Mouse (Mus musculus): ENCODE data around the gene Fbxo44. TPM values are rescaled to one million over a fixed set of nuclear protein-coding genes. Genes with fewer than 3 reads are reported as not detected.
A peak's percentile ranks its signal among the peaks of the same experiment; 100 is the strongest.

The Fbxo44 gene
- total RNA-seq, 2 experiments from 2014 or later: 98.6 to 111 TPM

DNA sequence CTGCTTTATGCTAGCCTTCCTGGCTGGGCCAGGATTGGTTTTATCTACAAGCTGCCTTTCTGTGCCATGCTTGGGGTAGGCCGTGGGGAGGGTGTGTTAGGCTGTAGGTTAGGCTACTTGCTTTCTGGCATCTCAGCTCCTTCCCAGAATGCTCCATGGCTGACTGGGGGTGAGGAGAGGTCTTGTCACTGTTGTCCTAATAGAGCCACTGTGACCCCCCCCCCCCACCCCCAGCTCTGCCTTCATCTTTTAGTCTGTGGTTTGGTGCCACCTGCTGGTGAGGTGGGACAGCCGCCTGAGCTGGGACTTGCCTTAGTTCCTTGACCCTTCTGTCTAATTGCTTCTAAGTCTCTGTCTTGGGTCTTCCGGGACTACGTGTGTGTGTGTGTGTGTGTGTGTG lies 6.7 kb upstream of the Fbxo44 start:
- peak in 1 of 2 experiments; percentile 63 for DNase-seq (ENCODE audit: low spot score in 2 of 2)

DNA sequence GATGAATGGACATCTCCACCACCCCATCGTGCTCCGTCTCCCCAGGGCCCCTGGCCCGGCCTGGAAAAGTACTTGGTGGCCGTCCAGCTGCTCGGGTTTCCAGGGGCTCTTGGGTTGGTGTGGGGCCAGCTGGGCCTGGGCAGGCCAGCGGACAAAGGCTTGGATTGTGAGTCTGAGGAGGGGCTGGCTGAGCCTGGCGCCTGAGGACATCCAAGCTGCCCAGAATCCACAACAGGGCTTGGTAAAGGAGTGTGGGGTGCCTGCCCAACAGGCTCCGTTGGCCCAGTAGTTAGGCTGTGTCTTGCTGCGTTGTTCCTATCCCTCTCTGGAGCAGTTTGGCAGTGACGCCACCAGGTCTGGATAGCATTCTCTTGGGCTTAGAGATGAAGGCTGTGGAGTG lies 6.1 kb upstream of the Fbxo44 start:
- DNase-seq (ENCODE audit: low spot score in 2 of 2): peak; percentile 81 to 91

DNA sequence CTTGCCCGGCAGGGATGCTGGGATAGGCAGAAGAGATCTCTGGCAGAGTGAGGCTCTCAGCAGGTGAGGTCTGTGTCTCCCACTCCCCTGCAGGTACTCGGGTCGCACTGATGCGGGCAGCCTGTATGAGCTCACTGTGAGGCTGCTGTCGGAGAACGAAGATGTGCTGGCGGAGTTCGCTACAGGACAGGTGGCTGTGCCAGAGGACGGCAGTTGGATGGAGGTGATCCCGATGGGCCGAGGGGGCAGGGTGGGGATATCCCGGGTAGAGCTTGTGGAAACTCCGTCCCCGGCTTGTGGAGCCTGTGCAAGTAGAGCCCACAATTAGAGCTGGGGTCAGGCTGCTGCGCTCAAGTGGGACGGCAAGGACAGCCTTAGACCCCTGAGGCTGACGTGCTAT lies 5.3 kb upstream of the Fbxo44 start:
- DNase-seq (ENCODE audit: low spot score in 2 of 2): no peak

DNA sequence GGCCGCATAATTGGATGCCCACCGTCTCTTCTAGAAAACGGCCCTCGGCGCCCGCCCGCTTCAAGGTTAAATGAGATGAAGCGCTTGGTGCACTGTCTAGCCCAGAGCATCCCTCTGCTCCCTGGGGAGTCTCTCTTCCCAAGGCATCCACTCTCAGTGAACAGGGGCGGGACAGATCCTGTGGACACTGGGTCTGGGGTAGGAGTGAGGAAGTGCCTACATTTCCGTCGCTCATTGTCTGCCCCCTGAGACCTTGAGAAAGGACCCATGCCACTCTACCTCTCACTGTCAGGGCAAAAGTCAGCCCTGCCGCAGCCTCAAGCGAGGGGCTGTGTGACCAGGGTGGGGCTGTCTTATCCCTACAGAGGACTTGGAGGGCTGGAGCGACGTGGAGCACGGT lies 4.2 kb upstream of the Fbxo44 start:
- no peak for DNase-seq (ENCODE audit: low spot score in 2 of 2)

DNA sequence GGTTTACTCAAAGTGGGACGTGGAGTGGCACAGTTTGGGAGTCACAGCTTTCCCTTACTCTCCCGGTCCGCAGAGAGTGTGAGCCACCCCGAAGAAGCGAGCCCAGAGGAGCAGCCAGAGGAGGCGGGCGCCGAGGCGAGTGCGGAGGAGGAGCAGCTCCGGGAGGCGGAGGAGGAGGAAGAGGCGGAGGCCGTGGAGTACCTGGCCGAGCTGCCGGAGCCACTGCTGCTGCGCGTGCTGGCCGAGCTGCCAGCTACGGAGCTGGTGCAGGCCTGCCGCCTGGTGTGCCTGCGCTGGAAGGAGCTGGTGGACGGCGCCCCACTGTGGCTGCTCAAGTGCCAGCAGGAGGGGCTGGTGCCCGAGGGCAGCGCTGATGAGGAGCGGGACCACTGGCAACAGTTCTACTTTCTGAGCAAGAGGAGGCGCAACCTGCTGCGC lies 3.7 kb upstream of the Fbxo44 start:
- peak; percentile 79 to 82 for DNase-seq (ENCODE audit: low spot score in 2 of 2)

DNA sequence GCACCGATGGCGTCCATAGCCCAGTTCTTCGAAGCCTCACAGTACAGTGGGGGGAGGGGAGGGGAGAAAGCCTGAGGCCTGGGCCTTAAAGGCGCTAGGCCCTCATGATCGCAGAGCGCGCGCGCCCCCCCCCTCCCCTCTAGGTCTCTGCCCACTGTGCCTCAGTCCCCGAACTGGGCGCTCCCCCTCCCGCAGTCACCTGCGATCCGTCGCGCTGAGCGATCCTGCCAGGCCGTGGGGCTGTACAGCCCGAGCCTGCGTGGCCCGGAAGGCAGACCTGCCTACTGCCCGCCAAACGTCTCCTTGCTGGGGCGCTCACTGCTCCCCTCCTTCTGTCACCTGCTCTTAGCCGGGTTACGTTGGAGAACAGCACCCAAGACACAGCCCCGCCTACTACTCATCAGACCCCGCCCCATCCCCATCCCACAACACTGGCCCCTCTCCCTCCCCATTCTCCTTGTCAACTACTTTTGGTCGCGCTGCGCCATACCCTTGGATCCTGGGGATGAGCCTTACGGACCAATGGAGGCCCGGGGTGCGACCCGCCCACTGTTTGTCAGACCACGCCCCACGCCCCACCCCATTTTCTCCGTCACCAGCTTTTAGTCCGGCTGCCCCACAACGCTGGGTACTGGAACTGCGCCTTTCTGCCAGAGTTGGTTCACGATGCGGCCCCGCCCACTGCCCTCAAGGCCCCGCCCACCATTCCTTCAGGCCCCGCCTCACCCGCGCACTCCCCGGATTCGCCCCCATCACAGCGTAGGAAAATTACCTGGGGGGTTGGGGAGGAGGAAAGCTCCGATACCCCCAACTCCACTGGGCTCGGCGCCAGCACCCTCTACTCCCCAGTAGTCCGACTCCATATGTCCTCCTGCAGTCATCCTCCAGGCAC lies 492 bp downstream of the Fbxo44 start:
- DNase-seq (ENCODE audit: low spot score in 2 of 2): peak; percentile 96 to 99

DNA sequence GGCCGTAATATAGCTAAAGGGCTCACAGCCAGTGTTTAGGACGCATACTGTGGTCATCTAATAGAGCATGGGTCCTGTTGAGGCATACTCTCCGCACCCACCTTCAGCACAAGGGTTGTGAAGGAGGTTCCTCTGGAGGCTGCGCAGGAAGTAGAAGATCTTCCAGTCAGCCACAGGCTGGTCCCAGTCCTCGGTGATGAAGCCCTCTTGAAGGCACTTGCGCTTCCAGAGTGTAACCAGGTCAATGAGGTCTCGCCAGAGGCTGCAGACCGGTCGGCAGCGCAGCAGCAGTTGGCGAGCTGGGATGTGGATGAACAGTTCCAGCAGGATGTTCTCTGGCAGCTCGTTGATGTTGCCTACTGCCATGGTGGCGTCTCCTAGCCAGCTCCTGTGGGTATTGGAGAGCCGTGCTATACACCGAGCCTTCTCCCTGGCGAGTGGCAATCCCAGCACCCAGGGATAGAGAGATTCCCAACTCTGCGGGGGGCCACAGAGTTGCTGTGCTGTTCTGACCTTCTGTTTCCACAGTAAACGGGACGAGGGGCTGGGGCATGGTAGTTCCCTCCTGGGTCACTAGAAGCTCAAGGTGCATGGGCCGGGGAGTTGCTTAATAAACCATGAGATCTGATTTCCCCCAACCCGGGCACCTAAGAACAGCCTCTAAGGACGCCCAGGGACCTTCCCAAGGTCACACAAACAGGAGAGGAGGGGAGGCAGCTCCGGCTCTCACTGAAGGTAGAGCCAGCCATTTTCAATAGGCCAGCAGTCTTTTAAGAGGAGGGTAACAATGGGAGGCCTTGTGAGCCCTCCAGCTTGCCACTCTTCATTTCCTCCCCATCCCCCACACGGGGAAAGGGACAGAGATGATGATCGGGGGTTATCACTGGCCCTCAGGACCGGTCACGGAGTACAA lies 1.6 kb downstream of the Fbxo44 start:
- peak; percentile 49 to 65 for DNase-seq (ENCODE audit: low spot score in 2 of 2)

DNA sequence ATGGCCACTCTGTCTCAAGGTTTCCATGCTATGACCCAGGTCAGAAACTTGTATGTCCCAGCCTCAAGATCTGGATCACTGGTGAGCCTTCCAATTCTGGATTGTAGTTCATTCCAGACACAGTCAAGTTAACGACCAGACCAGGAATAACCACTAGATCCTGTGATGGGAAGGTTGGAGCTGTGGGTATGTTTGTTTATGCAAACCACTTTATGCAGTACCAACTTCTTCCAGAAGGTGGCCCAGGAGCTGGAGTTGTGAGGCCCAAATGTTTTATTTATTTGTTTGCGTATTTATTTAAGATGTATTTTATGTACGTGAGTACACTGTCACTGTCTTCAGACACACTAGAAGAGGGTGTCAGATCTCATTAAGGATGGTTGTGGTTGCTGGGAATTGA lies 5.3 kb downstream of the Fbxo44 start:
- DNase-seq (ENCODE audit: low spot score in 2 of 2): no peak

DNA sequence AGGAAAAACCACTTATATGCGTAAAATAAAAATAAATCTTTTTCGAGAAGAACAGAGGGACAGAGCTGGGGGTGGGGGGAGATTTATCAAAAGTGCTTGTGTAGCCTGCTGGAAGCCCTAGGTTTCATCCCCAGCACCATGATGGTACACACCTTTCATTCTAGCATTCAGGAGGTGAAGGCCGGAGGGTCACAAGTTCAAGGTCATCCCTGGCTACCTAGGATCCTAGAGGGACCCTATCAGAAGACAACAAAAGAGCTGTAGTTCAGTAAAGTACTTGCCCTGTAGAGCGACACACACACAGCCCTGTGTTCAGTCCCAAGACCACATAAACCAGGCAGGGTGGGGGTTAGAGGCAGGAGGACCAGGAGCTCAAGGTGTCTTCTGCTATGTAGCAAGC lies 6.3 kb downstream of the Fbxo44 start:
- no peak for DNase-seq (ENCODE audit: low spot score in 2 of 2)

DNA sequence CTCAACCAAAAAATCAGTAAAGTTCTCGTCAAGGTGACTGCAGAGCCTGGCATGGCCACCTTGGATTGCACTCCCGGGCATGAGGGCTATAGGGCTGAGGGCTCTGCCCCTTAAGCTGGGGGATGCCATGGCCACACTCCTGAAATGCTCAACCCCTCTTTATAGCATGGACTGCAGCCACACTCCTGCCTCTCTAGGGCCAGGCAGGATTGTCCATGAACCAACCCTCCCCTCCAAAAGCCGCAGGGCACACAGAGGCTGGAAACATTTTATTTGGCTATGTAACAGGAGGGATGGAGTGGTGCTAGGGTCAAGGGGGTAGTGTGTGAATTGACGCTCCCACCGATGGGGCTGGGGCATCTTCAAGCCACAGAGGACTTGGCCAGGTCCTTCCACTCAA lies 7.7 kb downstream of the Fbxo44 start:
- no peak for DNase-seq (ENCODE audit: low spot score in 2 of 2)

DNA sequence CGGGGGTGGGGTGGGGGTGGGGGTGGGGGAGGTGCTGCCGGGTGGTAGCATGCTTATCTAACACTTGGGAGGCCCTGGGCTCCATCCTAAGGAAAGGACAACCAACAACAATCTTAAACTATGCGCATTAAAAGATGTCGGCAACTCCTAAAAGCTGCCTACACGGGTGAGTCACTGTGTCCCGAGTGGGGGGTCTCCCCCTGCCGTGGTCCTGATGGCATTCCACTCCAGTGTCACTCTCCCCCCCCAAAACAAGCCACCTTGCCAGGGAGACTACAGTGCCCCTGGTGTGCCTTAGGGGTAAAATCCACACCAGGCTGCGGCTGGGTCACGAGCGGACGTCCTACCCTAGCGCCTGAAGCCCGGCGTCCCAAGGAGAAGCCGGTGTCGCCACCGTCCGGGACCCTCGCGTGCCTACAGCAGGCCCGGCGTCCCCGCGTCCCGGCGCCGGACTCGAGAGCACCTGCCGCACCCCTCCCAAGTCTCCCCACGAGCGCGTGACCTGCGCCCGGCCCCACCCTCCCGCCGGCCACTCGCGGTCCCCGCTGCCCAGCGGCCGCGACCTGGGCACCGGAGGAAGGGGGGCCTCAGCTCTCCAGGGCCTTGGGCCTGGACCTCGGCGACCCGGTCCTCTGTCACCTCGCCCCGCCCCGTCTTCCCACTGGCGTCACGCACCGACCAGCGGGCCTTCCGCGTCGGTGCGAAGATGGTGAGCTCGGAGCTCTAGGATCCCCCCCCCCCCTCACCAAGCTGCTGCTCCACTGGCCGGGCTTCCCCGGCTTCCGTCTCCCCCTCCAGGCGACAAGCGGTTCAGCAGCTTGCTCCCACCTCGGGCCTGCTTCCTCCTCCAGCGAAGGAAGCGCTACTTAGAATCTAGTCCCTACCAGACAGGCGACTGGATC lies 8.8 kb downstream of the Fbxo44 start, which contains the start of gene Fbxo6:
TSS of gene Fbxo6 (minus strand) at position 874 of the 902 bp plus-strand sequence.
- peak; percentile 77 to 86 for DNase-seq (ENCODE audit: low spot score in 2 of 2)

DNA sequence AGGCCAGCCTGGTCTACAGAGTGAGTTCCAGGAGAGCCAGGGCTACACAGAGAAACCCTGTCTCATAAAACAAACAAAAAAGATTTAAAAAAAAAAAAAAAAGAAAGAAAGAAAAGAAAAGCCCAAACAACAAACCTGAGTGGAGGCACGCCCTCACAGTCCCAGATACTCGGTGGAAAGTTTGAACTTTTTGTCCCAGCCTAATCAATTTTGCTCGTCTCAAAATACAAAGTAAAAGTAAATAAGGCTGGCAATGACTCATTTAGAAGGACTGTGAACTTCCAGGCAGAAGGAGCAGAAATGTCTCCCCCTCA lies 9.4 kb downstream of the Fbxo44 start:
- DNase-seq (ENCODE audit: low spot score in 2 of 2): no peak

DNA sequence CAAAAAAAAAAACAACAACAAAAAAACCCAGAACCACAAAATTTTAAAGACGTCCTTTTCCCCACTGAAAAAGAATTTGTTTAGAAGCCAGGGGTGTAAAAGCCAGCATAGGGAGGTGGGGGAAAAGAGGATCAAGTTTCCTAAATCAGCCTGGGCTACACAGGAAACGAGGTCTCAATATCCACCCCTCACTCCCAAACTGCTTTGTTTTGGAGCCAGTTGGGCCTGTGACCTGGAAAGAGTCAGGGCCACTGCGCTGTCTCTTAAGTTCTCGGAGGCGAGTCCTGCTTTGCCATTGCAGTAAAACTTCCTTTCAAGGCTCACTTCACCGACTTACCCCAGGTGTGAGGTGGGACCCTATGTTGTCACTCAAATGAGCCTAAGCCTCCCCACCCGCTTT lies 10.0 kb downstream of the Fbxo44 start:
- no peak for DNase-seq (ENCODE audit: low spot score in 2 of 2)

DNA sequence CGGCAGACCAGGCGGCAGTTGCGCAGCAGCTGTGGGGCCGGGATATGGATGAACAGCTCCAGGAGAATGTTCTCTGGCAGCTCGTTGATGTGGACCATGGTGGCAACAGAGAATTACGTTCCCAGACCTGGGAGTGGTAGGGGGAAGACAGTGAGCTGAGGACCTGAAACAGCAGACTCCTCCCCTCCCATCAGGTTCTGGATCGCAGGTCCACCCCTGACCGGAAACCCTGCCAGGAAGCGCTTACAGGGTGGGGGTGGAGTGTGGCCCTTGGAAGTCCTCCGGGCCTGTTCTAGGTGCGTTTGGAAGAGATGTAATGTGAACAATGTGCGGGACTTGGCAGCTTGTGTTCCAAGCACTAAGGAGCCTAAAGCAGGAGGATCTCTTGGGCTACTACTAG lies 10.7 kb downstream of the Fbxo44 start:
- no peak for DNase-seq (ENCODE audit: low spot score in 2 of 2)

DNA sequence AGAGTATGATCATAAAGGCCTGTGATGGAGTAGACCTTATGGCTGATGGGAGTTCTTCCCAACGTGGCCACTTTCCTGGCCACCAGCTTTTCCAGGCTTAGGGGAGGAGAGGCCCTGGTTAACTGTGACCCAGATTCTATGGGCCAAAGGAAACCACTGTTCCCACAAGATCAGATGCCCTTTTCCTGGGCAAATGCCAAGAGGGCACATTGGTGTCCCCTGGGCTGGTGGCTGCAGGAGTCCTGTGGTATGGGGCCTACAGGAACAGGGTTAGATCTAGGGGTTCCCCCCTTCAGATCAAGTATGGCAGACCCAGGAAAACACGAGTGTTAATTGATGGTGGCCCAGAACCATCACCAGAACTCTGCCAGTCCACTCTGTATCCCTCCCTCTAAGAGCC lies 12.6 kb downstream of the Fbxo44 start:
- DNase-seq (ENCODE audit: low spot score in 2 of 2): no peak

DNA sequence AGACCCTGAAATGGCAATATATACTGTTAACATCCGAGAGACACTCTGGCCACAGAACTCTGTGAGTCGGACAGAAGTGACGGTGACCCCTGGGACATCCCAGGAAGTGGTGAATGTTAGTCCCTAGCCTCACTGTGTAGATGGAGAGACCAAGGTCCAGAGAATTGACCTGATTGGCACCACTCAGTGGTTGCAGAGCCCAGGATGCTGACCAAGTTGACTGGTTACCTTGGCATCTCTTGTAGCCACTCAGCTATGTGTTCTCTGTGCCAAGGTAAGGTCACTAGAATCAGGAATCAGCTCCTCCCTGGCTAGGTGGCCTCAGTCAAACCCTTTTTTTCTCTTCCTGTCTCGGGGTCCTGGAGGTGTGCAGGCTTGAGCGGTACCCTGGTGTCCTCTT lies 16.6 kb downstream of the Fbxo44 start:
- DNase-seq (ENCODE audit: low spot score in 2 of 2): no peak

DNA sequence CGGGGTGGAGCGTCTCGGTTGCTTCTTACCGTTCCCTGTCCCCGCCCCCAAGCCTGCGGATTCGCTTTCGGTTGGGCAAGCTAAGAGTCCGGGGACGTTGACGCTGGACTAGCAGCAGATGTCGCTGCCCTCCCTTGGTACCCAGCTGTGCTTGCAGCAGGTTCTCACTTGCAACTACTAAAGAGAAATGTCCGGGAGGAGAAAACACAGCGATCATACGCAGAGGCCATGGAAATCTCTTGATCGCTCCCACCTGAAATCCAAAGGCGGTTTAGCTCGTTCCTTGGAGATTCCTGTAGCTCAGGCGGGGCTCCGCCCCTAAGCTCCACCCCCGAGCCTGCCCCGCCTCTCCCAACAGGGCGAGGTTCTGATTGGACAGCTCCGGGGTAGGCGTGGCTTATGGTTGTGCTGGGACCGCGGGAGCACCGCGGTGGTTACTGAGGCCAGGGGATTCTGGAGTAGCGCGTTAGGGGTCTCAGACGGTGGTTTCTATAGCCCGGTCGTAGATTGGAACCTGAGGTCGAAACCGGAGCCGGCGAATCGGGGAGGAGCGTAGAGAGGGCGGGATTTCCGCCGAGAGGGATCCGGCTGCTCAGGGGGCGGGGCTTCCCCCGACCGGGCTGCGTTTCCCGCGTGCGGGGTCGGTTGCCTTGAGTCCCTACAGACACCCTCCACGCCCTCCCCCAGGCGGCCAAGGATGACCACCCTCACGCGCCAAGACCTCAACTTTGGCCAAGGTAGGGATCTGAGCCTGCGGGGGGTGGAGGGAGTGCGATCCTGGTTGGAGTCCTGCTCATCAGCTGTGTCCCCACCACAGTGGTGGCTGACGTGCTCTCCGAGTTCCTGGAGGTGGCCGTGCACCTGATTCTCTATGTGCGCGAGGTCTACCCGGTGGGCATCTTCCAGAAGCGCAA lies 19.9 kb downstream of the Fbxo44 start:
- peak; percentile 93 to 97 for DNase-seq (ENCODE audit: low spot score in 2 of 2)

DNA sequence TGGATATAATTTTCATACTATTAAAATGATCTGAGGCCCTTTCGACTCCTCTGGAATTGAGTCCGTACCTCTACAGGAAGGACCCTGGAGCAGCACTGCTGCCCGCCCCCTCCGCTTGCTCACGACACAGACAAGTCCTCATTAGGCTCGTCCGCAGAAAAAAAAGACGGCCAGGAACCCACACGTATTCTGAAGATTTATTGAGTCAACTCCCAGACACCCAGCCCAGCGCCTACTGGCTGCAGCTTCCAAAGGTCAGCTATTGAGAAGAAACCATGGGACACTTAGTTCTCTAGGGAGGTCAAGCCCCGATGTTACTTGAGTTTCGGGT lies 20.6 kb downstream of the Fbxo44 start:
- DNase-seq (ENCODE audit: low spot score in 2 of 2): no peak

DNA sequence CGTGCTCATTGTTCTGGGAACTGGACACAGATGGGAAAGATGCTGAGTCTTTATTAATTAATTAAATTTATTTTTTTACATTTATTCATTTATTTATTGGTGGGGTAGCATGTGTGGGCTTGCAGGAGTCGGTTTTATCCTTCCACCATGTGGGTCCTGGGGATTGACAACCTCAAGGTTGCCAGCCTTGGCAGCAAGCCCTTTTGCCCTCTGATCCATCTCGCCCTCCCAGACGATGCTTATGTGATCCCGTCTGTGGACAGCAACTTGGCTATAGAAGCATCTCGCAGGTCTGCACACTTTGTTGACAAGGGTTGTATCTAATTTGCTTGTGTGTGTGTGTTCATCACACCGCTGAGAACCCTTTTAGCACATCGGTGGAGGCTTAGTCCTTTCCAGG lies 22.8 kb downstream of the Fbxo44 start:
- no peak for DNase-seq (ENCODE audit: low spot score in 2 of 2)

DNA sequence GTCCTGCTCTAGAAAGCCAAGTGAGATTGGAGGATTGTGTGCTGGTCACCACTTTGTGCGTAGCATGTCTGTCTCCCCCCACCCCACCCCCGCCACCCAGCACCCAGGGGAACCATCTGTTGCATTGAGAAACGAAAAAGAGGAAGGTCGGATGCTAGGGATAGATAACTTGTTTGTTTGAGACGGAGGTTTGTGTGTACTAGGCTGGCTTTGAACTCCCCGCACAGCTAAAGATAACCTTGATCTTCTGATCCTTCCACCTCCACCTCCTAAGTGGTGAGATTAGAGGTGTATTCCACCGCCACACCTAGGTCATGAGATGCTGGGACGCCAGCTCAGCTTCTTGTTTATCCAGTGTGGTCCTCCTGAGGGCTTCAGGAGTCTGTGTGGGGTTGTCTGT lies 25.3 kb downstream of the Fbxo44 start:
- DNase-seq (ENCODE audit: low spot score in 2 of 2): no peak
